Mouse (Mus musculus) right cerebral cortex, adult 2 months (tissue): ENCODE measurements at regions not wholly inside any gene's neighbourhood (a gene's known extent, or its start where the extent isn't known, plus 50 kb on each side); places are given as distances from the start of the nearest gene placed in this dataset.

Experiments
- DNase-seq, 2 experiments: peaks; one replicate each; pipeline ENCODE4 v3.0.0; 2021 to 2022; ENCODE audit warnings: low spot score in 2 of 2

DNA sequence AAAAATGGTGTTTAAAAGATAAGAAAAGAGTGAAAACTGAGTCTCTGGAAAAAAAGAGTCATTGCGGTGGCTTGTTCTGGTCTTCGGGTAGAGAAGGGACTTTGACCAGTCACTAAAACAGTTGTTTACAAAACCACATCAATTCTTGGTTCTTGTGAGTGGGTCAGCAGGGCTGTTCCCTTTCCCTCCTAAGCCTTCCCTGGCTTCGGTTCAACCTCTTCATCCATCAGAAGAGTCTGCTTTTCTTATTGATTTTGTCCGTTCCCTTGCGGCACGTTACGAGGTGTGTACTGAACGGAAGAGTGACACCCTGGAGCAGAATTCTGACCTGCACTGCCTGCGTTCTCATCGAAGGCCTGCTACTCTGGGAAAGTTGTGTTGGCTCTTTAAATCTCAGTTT, 229.1 kb upstream of the G2e3 start:
- no peak for DNase-seq

GRCm38 (mm10) chr12:51118021-51118694, 229.7 kb upstream of the G2e3 start:
- peak; percentile 90 to 93 for DNase-seq

- no peak for DNase-seq
Measured at GRCm38 (mm10) chr12:51117436-51118020, 230.3 kb upstream of the G2e3 start.

- no peak for DNase-seq
Measured at GRCm38 (mm10) chr12:51111811-51112210, 236.1 kb upstream of the G2e3 start.

- no peak for DNase-seq
Measured at GRCm38 (mm10) chr12:51108044-51108443, 239.8 kb upstream of the G2e3 start.

GRCm38 (mm10) chr12:51103541-51104042, 244.3 kb upstream of the G2e3 start:
- no peak for DNase-seq

DNA sequence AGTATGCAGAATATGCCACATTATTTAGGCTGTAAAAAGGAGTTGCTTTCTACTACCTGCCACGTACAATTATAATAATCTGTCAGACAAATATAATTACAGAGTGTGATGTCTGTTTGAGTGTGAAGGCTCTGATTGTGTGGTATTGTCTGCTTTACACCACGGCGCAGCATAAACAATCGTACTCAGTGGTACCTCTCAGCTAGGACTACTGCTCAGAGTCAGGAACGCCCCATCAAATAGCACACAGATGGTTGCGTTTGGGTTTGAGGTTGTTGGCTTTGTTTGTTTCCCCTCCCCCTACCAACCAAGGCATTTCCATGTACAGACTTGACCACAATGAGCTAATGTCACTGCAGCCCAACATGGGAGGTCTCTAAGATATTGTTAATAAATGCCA, 246.2 kb upstream of the G2e3 start:
- DNase-seq, result no peak

- peak; percentile 19 to 33 for DNase-seq
Measured at GRCm38 (mm10) chr12:51100868-51101267, 247.0 kb upstream of the G2e3 start.

DNA sequence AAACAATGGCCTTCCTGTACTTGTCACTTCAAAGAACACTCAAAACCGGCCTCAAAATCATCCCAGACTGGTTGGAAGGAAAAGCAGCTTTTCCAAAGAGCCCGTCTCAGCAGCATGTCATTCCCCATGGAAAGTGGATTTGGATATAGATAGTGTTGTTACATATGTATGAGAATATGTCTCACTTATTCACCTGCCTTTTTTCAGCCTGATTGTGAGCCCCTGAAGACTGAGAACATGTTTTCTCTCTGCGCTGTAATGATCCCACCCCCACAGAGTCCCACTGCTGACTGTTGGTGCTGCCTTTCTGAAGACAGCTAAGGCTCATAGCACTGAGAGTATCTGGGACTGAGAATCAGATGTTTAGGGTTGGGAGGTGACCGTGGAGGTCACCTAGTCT, 251.9 kb upstream of the G2e3 start:
- peak in 1 of 2 experiments; percentile 22 for DNase-seq

DNA sequence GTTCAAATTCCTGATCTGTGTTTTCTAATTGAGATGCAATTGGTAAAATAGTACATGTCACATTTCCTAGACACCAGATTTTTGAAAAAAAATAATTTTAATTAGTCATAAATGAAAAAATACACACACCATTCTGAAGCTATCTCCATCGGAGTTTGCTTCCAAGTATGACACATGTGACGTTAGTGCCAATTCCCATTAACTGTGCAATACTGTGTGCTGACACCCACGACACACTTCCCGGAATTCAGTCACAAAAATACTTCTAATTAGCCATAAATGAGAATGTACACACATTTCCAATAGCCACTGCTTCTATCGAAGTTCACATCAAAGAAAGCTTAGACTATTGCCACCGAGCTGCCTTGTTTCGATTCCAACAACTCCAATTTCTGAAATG, 258.5 kb upstream of the G2e3 start:
- no peak for DNase-seq

GRCm38 (mm10) chr12:51081809-51082208, 266.1 kb upstream of the G2e3 start:
- no peak for DNase-seq

DNA sequence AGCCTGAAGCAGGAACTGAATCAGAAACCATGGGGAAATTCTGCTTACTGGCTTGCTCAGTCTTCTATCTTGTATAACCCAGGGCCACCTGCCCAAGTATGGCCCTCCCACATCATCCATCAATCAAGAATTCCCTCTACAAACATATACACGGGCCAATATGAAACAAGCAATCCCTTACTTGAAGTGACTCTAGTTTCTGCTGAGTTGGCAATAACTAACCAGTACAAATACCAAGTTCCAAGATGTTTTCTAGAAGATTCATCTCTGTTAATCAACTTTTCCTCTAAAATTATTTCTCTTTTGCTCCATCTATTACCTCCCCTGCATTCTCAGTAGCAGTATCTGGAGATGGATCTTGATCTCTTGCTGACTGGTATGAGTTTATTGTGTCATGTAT, 274.4 kb upstream of the G2e3 start:
- DNase-seq, result no peak

DNA sequence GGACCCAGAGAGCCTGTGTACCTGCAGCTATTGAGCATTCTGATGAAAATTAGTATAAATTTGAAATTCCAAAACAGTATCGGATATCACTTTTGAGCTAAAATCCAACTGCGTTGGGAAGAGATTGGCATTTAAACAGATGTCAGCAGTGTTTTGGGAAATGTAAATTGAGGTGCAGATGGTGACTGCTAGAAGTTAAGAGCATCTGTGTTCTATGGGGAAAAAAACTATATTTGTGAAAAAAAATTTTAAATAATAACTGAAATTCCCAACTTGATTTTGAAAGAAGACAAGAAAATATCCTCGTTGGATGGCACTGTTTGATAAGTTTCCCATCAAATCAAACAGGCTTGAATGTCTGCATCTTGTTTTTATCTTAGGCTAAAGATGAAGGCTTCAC, 286.9 kb upstream of the G2e3 start:
- DNase-seq, result no peak

DNA sequence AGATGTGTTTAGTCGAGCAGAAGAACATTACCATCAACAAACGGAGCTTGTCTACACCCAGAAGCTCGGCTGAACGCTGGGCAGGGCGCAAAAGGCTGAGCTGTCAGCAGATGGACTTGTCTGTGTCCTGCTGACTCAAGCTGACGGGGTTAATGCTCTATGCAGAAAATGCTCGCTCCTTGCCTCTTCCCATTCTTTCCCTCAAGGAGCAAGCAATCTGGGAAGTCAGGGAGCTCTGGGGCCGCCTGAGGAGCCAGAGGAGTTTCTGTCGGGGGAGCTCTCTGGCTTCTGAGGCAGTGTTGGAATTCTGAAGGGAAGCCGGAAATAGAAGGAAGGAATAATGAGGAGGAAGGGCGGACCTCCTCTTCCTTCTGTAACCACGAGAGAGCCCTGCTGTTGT, 289.3 kb upstream of the G2e3 start:
- peak; percentile 25 to 42 for DNase-seq

- no peak for DNase-seq
Measured at GRCm38 (mm10) chr12:51058104-51058503, 289.8 kb upstream of the G2e3 start.

DNA sequence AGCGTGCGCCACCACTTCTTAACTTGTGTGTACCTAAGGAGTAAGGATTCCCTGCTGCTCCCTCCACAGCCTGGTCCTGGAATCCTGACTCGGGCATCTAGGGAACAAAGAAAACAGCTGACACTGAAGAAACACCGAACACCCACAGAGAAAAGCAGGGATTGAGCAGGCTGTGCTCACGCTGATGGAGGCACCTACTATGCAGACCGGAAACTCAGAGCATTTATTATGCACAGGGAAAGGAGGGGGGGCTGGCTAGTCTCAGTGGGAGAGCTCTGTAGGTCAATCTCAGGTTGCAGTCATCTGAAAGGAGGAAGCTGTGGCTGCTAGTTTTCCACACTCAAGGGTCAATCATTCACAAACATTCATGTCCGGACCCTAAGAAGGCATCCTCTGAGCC, 300.7 kb upstream of the G2e3 start:
- no peak for DNase-seq

GRCm38 (mm10) chr12:51045437-51045836, 302.4 kb upstream of the G2e3 start:
- no peak for DNase-seq

GRCm38 (mm10) chr12:51045020-51045419, 302.8 kb upstream of the G2e3 start:
- no peak for DNase-seq

DNA sequence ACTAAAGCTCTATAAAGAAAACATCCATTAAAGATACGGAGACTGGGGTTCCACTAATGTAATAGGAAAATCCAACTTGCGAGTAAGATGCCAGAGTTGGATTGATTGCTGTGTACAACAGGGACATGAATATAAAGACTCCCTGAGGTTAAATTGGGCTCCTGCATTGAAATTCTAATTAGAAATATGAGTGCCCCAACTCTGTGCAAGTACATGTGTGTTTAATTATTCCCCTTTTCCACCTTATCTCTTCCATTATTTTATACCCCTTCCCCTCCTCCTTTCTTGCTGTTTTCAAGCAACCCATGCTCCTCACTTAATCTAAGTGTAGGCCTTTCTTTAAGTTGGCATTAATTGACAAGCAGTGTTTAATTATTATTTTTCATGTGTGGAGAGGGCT, 315.7 kb upstream of the G2e3 start:
- no peak for DNase-seq

- no peak for DNase-seq
Measured at GRCm38 (mm10) chr12:51028601-51029174, 319.2 kb upstream of the G2e3 start.

DNA sequence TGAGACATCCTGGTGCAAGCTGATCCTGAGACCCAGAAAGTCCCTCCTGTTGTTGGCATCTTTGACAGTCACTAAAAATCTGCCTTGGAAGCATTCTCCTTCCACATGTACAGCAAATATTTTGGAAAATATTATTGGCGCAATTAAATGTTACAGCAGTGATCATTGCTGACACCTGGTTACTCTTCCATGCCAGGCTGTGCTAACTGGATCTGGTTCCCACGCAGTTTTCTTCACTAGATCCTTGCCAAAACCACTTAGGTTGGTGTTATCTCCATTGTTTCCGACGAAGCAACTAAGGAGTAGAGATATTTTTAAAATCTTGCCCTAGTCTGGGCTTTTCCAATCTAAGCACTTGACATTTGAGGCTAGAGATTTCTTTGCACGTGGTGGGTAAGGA, 321.8 kb upstream of the G2e3 start:
- DNase-seq, result no peak

GRCm38 (mm10) chr12:51025531-51025930, 322.3 kb upstream of the G2e3 start:
- no peak for DNase-seq

DNA sequence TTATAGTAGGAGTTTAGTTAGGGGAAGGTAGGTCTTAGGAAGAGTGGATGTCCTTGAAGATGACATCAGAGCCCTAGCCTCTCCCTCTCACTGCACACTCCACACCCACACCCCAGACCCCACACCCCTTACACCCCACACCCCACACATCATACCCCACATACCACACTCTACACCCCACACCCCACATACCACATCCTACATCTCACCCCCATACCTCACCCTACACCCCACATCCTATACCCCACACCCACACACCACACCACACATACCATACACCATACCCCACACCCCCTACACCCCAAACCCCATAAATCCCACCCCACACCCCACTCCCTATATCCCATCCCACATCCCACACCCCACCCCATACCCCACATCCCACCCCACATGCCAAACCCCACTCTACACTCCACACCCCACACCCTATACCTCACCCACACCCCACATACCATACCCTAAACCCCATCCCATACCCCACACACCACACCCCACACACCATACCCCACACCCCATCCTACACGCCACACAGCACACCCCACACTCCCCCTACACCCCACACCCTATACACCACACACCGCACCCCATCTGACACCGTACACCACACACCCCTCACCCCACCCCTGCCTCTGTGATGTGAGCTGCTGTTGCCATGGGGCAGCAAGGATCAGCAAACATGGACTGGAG, 323.7 kb upstream of the G2e3 start:
- DNase-seq, result no peak
